9 mouse cellular contexts compared by ENCODE assay signal in the genomic region with DNA sequence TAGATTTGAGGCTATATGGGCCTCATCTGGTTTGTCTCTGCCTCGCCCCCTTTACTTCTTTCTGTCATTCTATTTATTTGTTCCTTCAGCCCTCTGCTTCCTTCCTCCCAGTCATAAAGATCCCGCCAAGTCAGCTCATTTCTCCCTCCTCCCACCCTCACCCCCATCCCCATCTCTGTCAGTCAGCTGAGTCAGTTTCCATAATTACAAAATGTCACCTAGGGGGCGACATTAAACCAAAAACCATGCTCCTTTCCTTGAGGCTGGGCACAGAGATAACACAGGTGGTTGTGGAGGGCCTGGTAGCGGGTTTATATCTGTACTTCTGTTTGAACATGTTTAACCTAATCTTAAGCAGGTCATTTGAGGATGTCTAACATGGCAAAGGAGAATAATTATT. TPM values are rescaled to one million over a fixed set of nuclear protein-coding genes. Genes with fewer than 3 reads are reported as not detected.
DNase-seq lines count a peak whose midpoint lies in the region; ATAC-seq and TF ChIP-seq lines count a peak whose summit lies in the region.
"Had no signal": no experiment of that assay in that cellular context is flagged by ENCODE, and none has a peak within 500 bp of the region (broad histone marks: within the 10 kb centered on the region; RNA-seq: fewer than 3 reads in every experiment).

No protein-coding gene starts in this region.

- H3K9me3 ChIP-seq in heart, postnatal 0 days (replicated peaks; ENCODE audit: control insufficient read depth, low read length), result no peaks in the 10 kb centered on the region
- no peaks in the 10 kb centered on the region for H3K9me3 ChIP-seq in MEL (replicated peaks; ENCODE audit: insufficient read depth, low read length)
- no peaks in the 10 kb centered on the region for H3K9me3 ChIP-seq in liver, embryonic 13.5 days (replicated peaks)
- H3K9me3 ChIP-seq in intestine, embryonic 15.5 days, result no peaks in the 10 kb centered on the region

- no peaks in the 10 kb centered on the region for H3K36me3 ChIP-seq in heart, postnatal 0 days (replicated peaks; ENCODE audit: control insufficient read depth, insufficient read depth, low read length)
- H3K36me3 ChIP-seq in MEL (ENCODE audit: control insufficient read depth in 1 of 2, insufficient read depth in 2 of 2, low read length in 2 of 2), result peaks cover 44 to 60% of the 10 kb centered on the region in 2 experiments
- H3K36me3 ChIP-seq in liver, embryonic 13.5 days, result no peaks in the 10 kb centered on the region
- no peaks in the 10 kb centered on the region for H3K36me3 ChIP-seq in intestine, embryonic 15.5 days

- H3K4me2 ChIP-seq in heart, postnatal 0 days (ENCODE audit: low read depth, low read length), result no peak overlapping the region
- H3K4me2 ChIP-seq in liver, embryonic 13.5 days, result no peak overlapping the region
- H3K4me2 ChIP-seq in intestine, embryonic 15.5 days (replicated peaks), result no peak overlapping the region

- no peak overlapping the region for H3K9ac ChIP-seq in heart, postnatal 0 days (replicated peaks; ENCODE audit: low read depth, low read length)
- H3K9ac ChIP-seq in MEL (ENCODE audit: control insufficient read depth, low read depth, low read length, poor library complexity, severe bottlenecking), result peak overlapping the region; percentile 24
- H3K9ac ChIP-seq in liver, embryonic 13.5 days, result no peak overlapping the region
- H3K9ac ChIP-seq in intestine, embryonic 15.5 days, result no peak overlapping the region

- 48% methylated on average over 4 of the region's 4 CpGs for WGBS in heart, postnatal 0 days
- 16% methylated on average over 4 of the region's 4 CpGs for WGBS in liver, embryonic 13.5 days (ENCODE audit: insufficient replicate concordance)
- 43% methylated on average over 4 of the region's 4 CpGs for WGBS in intestine, embryonic 15.5 days

- no peak overlapping the region for H3K27ac ChIP-seq in heart, postnatal 0 days (ENCODE audit: low read depth)
- peak overlapping the region; percentile 91 for H3K27ac ChIP-seq in MEL (ENCODE audit: control insufficient read depth, low read depth, low read length)
- no peak overlapping the region for H3K27ac ChIP-seq in liver, embryonic 13.5 days
- H3K27ac ChIP-seq in intestine, embryonic 15.5 days, result no peak overlapping the region

- peak; percentile 9; the same call in 1 of the 2 replicates for TF ChIP-seq CTCF in heart, postnatal 0 days (IDR thresholded peaks at IDR 0.05; ENCODE audit: low read depth)
- TF ChIP-seq CTCF in MEL (IDR thresholded peaks at IDR 0.05 in 2 of 3, conservative IDR thresholded peaks at IDR 0.05 in 1 of 3; ENCODE audit: control insufficient read depth in 1 of 3, insufficient read depth in 1 of 3, low read depth in 2 of 3, low read length in 3 of 3, poor library complexity in 1 of 3, severe bottlenecking in 1 of 3), result peak; percentile 38 to 82 (median 41)

- no peak overlapping the region for H3K4me3 ChIP-seq in heart, postnatal 0 days (ENCODE audit: low read depth, low read length)
- no peak overlapping the region for H3K4me3 ChIP-seq in MEL (ENCODE audit: control insufficient read depth in 1 of 2, insufficient read depth in 1 of 2, low read depth in 2 of 2, low read length in 2 of 2)
- H3K4me3 ChIP-seq in liver, embryonic 13.5 days (replicated peaks), result no peak overlapping the region
- no peak overlapping the region for H3K4me3 ChIP-seq in intestine, embryonic 15.5 days (replicated peaks)

- intact Hi-C loops in heart, postnatal 10 days (cut with DNase I), result no loop called here

- TF ChIP-seq RAD21 in MEL (IDR thresholded peaks at IDR 0.05; ENCODE audit: low read depth, low read length), result peak; percentile 69

- no peak for ATAC-seq in heart, postnatal 0 days (ENCODE audit: insufficient read depth, low read depth)
- peak; percentile 67 for ATAC-seq in liver, embryonic 13.5 days (ENCODE audit: low read depth)
- ATAC-seq in intestine, embryonic 15.5 days, result no peak

- no peak for TF ChIP-seq EP300 in heart, postnatal 0 days (IDR thresholded peaks at IDR 0.05; ENCODE audit: low read depth)
- peak; percentile 94 to 100 for TF ChIP-seq EP300 in MEL (IDR thresholded peaks at IDR 0.05; ENCODE audit: low read depth in 1 of 2, low read length in 2 of 2)

- DNase-seq in heart, postnatal 0 days (ENCODE audit: low spot score), result no peak
- no peak for DNase-seq in heart, postnatal 10 days
- DNase-seq in 3T3-L1 (ENCODE audit: low read depth, low spot score) (peak; percentile 38), MEL (ENCODE audit: low read depth, low spot score) (peak; percentile 92)
- peak; percentile 41 for DNase-seq in liver, embryonic 13.5 days
- DNase-seq in urinary bladder, postnatal 25 days (ENCODE audit: low spot score), result no peak
- DNase-seq in right cerebral cortex, postnatal 14 days, result no peak
- DNase-seq: gastrocnemius, postnatal 10 days had no signal

- no peaks in the 10 kb centered on the region for H3K27me3 ChIP-seq in heart, postnatal 0 days (ENCODE audit: control insufficient read depth, insufficient read depth, low read length)
- H3K27me3 ChIP-seq in MEL (ENCODE audit: control insufficient read depth in 1 of 2, insufficient read depth in 2 of 2, low read length in 2 of 2), result no peaks in the 10 kb centered on the region
- H3K27me3 ChIP-seq in liver, embryonic 13.5 days, result no peaks in the 10 kb centered on the region
- H3K27me3 ChIP-seq in intestine, embryonic 15.5 days (replicated peaks), result no peaks in the 10 kb centered on the region

- H3K4me1 ChIP-seq in heart, postnatal 0 days (ENCODE audit: control insufficient read depth, insufficient read depth), result peaks cover 15% of the 10 kb centered on the region; the same call in 1 of the 2 replicates
- H3K4me1 ChIP-seq in MEL (ENCODE audit: control insufficient read depth in 1 of 2, insufficient read depth in 2 of 2, low read length in 2 of 2), result peaks cover 44 to 67% of the 10 kb centered on the region in 2 experiments
- peaks cover 50% of the 10 kb centered on the region for H3K4me1 ChIP-seq in liver, embryonic 13.5 days (replicated peaks)
- peaks cover 6% of the 10 kb centered on the region for H3K4me1 ChIP-seq in intestine, embryonic 15.5 days (replicated peaks)

- peaks cover 12% of the 10 kb centered on the region; the same call in 1 of the 2 replicates for H3K79me2 ChIP-seq in MEL (ENCODE audit: control insufficient read depth, insufficient read depth, low read length, poor library complexity)

- no peak for TF ChIP-seq POLR2A in MEL (IDR thresholded peaks at IDR 0.05; ENCODE audit: control insufficient read depth in 1 of 2, insufficient read depth in 1 of 2, low read depth in 1 of 2, low read length in 2 of 2, poor library complexity in 1 of 2)

TF ChIP-seq in MEL, 35 proteins besides CTCF, POLR2A, EP300 and RAD21 (continues in another document):
- TF ChIP-seq CHD2 (IDR thresholded peaks at IDR 0.05; ENCODE audit: low read length) (no peak), TCF12 (IDR thresholded peaks at IDR 0.05; ENCODE audit: low read depth, low read length) (peak; percentile 99), MXI1 (IDR thresholded peaks at IDR 0.05; ENCODE audit: low read depth, low read length) (peak; percentile 92), ZKSCAN1 (IDR thresholded peaks at IDR 0.05; ENCODE audit: low read depth, low read length) (no peak; the same call in 1 of the 2 replicates), CHD1 (IDR thresholded peaks at IDR 0.05; ENCODE audit: low read depth, low read length) (0 out of 2 replicates have a peak, but pooled peaks have one; percentile 18), TAL1 (IDR thresholded peaks at IDR 0.05; ENCODE audit: low read length) (peak; percentile 86), HCFC1 (IDR thresholded peaks at IDR 0.05; ENCODE audit: low read depth, low read length) (peak; percentile 69), UBTF (IDR thresholded peaks at IDR 0.05; ENCODE audit: borderline replicate concordance, insufficient read depth, low read depth, low read length) (no peak), NELFE (IDR thresholded peaks at IDR 0.05; ENCODE audit: low read depth, low read length) (peak; percentile 18; the same call in 1 of the 2 replicates), TBP (IDR thresholded peaks at IDR 0.05; ENCODE audit: low read depth, low read length) (0 out of 2 replicates have a peak, but pooled peaks have one; percentile 22), USF2 (IDR thresholded peaks at IDR 0.05; ENCODE audit: borderline replicate concordance in 1 of 2, insufficient read depth in 1 of 2, low read depth in 1 of 2, low read length in 2 of 2) (no peak), SIN3A (IDR thresholded peaks at IDR 0.05; ENCODE audit: low read length) (peak; percentile 99), RCOR1 (IDR thresholded peaks at IDR 0.05; ENCODE audit: low read depth, low read length) (peak; percentile 92), NRF1 (IDR thresholded peaks at IDR 0.05; ENCODE audit: insufficient read depth, low read depth, low read length, poor library complexity, severe bottlenecking) (no peak), GABPA (IDR thresholded peaks at IDR 0.05; ENCODE audit: low read depth, low read length) (peak; percentile 70; the same call in 1 of the 2 replicates), ETS1 (IDR thresholded peaks at IDR 0.05; ENCODE audit: low read depth, low read length) (peak; percentile 99), JUND (IDR thresholded peaks at IDR 0.05; ENCODE audit: low read depth, low read length) (peak; percentile 27; the same call in 1 of the 2 replicates), KAT2A (conservative IDR thresholded peaks at IDR 0.05; ENCODE audit: low read depth, low read length) (peak; percentile 47)

RNA-seq across cellular contexts. Expression of a gene that starts 31.0 kb away (rescaled TPM):
- 11.4 and 15.5 TPM in 2 replicates for total RNA-seq in heart, postnatal 0 days (2014; rRNA removed; ENCODE audit: low replicate concordance)
- polyA plus RNA-seq in heart, postnatal 0 days (2015; fragmentation: Nextera tagmentation; extraction: Ambion mirVana), result 12.9 and 15.0 TPM in 2 replicates
- total RNA-seq in heart, postnatal 10 days (2021), result 10 to 100 TPM; 20.8 to 21.4 TPM
- 36.2 and 39.4 TPM in 2 replicates for total RNA-seq in MEL (2012; rRNA removed)
- 10 to 100 TPM in 1 of 2 experiments, not detected in 1; 56.0 TPM for polyA plus RNA-seq in MEL (2012; ENCODE audit: insufficient read depth in 1 of 2, insufficient read length in 2 of 2, low read depth in 1 of 2, low replicate concordance in 2 of 2, missing spikeins in 1 of 2)
- 13.8 and 17.3 TPM in 2 replicates for polyA plus RNA-seq in liver, embryonic 13.5 days (2015; fragmentation: Nextera tagmentation; extraction: Ambion mirVana)
- 20.8 and 23.5 TPM in 2 replicates for polyA plus RNA-seq in intestine, embryonic 15.5 days (2015; fragmentation: Nextera tagmentation; extraction: Ambion mirVana)

RNA-seq across cellular contexts. Expression of a gene that starts 58.8 kb away (rescaled TPM):
- total RNA-seq in heart, postnatal 0 days (2014; rRNA removed; ENCODE audit: low replicate concordance), result 2.8 and 5.6 TPM in 2 replicates
- polyA plus RNA-seq in heart, postnatal 0 days (2015; fragmentation: Nextera tagmentation; extraction: Ambion mirVana), result 0.67 and 0.68 TPM in 2 replicates
- total RNA-seq in heart, postnatal 10 days (2021), result 1 to 10 TPM; 2.8 to 3.6 TPM
- 1.6 and 1.9 TPM in 2 replicates for total RNA-seq in MEL (2012; rRNA removed)
- polyA plus RNA-seq in MEL (2012; ENCODE audit: insufficient read depth in 1 of 2, insufficient read length in 2 of 2, low read depth in 1 of 2, low replicate concordance in 2 of 2, missing spikeins in 1 of 2), result 1 to 10 TPM in 1 of 2 experiments, not detected in 1; 4.2 TPM
- polyA plus RNA-seq in liver, embryonic 13.5 days (2015; fragmentation: Nextera tagmentation; extraction: Ambion mirVana), result 0.82 and 1.3 TPM in 2 replicates
- polyA plus RNA-seq in intestine, embryonic 15.5 days (2015; fragmentation: Nextera tagmentation; extraction: Ambion mirVana), result 1.6 and 1.7 TPM in 2 replicates

Comparison
In these comparisons a context has a peak if more than half of its experiments do, and no peak if none do; other contexts are left out.
1. DNase-seq: peak in 3T3-L1 (single experiment), MEL (single experiment) and liver, embryonic 13.5 days (single experiment); none in heart, postnatal 0 days (single experiment), heart, postnatal 10 days (0 of 2), urinary bladder, postnatal 25 days (single experiment) and right cerebral cortex, postnatal 14 days (single experiment).